Mouse (Mus musculus): Measurements from ENCODE around the gene Six6.

DNA sequence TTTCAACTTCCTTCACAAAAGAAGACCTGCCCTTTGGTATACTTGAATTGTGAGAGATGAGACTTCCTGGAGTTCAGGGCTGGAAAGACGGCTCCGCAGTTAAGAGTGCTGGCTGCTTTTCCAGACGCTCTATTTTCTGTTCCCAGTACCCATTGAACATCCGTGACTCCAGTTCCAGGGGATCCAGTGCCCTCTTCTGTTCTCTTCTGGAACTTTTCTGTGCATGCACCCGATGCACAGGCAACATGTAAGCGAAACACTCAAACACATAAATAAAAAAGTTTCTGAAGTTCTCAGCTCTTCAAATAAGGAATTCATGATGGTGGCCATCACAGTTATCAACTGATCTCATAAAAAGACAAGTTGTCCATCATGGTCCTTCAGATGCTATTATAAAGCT lies 23.1 kb downstream of the Six6 start:
- no peak for TF ChIP-seq CTCF (IDR thresholded peaks at IDR 0.05; ENCODE audit: low read depth)
- no peak for TF ChIP-seq EP300 (IDR thresholded peaks at IDR 0.05; ENCODE audit: low read depth)

Data from heart, postnatal 0 days (tissue).